Mouse (Mus musculus): ENCODE data around the gene Sel1l. TPM values are rescaled to one million over a fixed set of nuclear protein-coding genes. Genes with fewer than 3 reads are reported as not detected.

Sel1l gene
- polyA plus RNA-seq, 1 experiment, result 24.1 TPM

DNA sequence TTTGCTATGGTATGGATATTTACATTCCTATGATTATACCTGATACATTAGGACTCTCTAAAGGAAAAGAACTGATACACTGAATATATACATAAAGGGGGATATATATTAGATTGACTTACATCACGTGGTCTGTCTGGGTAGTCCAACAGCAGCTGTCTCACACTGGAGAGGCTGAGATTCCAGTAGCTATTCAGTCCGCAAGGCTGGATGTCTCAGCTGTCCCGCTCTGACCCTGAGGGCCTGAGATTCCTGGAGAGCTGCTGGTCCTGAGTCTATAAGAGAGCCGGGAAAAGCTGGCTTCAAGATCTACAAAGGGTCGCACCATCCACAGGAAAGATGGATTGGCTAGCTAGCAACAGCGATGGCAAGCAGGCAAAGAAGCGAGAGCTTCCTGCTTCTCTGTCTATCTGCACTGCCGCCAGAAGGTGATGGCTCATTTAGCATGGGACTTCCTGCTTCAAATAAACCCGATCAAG lies 61.0 kb downstream of the Sel1l start, which contains the start of gene Ston2:
Ston2 (minus strand) TSS at position 429 of the 479 bp plus-strand sequence.
- 64% methylated on average over 9 of the region's 9 CpGs for WGBS
- no peak for DNase-seq (ENCODE audit: low read depth, low spot score)

DNA sequence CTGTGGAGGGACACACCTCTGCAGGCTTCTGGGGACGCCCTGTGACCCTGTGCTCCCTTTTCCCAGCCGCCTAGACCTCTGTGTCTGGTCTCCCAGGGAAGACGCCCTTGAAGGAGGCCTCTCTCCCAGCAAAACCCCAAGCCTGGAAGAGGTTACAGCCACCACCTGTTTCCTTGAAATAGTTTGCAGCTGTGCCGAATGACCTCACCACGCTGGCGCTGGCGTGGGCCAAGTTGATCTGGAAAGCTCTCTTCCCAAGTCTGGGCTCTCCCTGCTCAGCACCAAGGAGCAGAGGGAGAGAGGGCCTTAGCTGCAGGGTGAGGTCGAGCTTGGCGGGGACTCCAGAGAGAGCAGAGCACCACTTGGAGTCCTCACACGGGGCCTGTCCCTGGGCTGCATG lies 62.6 kb downstream of the Sel1l start:
- DNase-seq (ENCODE audit: low read depth, low spot score), result no peak
- 13% methylated on average over 10 of the region's 10 CpGs for WGBS

DNA sequence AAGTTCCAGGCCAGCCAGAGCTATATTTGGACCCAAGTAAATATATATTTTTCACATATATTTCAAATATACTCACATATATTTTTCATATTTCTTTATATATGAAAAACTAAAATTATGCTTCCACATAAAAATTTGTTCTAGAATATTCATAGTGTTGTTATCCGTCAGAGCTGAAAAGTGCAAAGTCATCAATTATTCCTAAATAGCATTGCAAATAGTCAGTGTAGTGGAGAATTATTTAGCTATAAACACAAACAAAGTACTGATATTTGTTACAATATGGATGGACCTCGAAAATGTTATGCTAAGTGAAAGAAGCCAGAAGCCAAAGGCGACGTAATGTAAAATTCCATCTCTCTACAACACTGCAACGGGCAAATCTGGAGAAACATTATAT lies 67.5 kb downstream of the Sel1l start:
- DNase-seq (ENCODE audit: low read depth, low spot score), result no peak
- WGBS, result 91% methylated on average over 5 of the region's 5 CpGs

DNA sequence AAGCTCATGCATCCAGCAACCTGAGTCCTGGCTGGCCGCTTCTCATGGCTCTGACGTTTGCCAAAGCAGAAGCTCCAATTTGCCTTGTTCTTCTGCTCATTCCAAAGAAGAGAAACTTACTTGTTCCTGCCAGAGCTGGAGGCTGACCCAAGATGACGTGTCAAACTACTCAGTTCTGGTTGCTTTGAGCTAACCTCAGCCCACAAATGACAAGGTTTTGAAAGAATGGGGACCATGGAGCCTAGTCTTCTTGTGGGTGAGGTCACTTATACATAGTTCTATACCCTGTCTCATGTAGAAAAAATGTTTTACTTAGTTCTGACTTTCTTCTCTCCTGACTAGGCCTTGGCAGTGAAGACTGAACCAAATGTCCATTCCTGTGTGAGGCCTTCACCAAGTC lies 68.4 kb downstream of the Sel1l start:
- 92% methylated on average over 3 of the region's 3 CpGs for WGBS
- DNase-seq (ENCODE audit: low read depth, low spot score), result no peak

DNA sequence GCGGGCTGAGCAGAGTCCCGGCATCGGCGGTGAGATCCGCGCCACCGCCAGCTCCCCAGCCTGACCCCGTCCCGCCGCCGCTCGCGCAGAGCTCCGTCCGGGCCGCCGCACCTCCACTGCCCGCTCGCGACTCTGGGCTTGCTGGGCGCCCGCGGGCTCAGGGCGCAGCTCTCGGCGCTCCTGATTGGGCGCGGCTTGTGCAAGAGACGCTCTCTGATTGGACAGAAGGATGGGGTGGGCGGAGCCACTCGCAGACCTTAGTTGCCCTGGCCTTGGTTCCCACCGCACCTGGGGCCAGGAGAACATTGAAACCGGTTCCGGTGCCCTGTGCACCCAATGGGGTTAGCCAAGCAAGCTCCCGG lies 70.0 kb downstream of the Sel1l start:
- DNase-seq (ENCODE audit: low read depth, low spot score), result no peak
- under 1% methylated on average over 35 of the region's 35 CpGs for WGBS

DNA sequence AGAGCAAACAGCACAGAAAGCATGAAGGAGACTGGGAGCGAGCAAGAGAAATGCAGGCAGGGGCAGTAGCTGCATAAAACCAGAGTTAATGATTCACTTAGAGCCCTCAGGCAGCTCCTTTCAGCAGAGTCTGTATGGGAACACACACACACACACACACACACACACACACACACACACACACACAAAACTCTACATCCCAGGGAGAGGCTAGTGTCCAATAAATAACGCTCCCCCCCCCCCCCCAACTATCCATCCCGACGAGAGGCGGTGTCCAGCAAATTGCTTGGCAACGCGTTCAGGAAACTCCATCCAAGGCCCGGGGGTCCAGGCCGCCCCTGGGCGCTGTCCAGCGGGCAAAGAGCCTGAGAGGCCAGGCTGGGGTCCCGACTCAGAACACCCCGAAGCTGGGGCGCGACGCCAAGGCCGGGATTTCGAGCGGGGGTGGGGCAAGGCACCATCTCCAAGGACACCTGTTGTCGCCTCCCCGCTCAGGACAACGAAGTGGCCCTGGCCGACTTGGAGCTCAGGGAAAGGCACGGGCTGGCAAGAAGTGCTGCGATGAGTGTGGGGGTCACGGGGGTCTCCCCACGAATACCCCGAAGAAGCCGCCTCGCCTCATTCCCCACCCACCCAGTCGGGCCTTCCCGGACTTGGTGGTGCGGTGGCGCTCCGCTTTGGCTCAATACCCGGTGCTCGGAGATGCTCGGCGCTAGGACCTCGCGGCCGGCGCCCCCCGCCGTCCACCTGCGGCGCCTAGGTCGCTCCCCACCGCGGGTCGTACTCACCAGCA lies 70.5 kb downstream of the Sel1l start:
- DNase-seq (ENCODE audit: low read depth, low spot score), result peak; percentile 42
- 2% methylated on average over 51 of the region's 51 CpGs for WGBS

GRCm38 (mm10) chr12:91776342-91776741 lies 72.6 kb downstream of the Sel1l start:
- WGBS, result 81% methylated on average over 5 of the region's 5 CpGs
- no peak for DNase-seq (ENCODE audit: low read depth, low spot score)

GRCm38 (mm10) chr12:91774811-91775284 lies 74.1 kb downstream of the Sel1l start:
- 17% methylated on average over 8 of the region's 8 CpGs for WGBS
- DNase-seq (ENCODE audit: low read depth, low spot score), result no peak

DNA sequence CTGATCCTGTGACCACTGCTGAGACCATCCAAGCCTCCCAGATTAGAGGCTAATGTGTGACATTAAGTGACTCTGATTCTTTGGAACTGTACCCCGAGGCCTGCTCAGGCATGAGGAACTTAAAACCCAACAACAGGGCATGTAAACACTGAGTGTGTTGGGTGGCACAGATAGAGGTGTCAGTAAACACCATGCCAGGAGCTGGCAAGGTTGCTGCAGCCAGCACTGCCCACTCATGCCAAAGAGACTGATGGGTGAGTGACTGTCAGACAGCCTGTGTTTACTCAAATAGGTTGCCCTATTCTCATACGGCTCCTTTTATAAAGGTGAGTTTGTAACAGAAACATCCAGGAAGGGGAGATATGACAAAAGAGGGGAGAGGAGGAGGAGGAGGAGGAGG lies 80.1 kb downstream of the Sel1l start:
- no peak for DNase-seq (ENCODE audit: low read depth, low spot score)
- WGBS, result 37% methylated on average over 2 of the region's 2 CpGs

- no peak for DNase-seq (ENCODE audit: low read depth, low spot score)
- 42% methylated on average over 6 of the region's 6 CpGs for WGBS
Measured at GRCm38 (mm10) chr12:91768176-91768575, 80.8 kb downstream of the Sel1l start.

GRCm38 (mm10) chr12:91766338-91767107 lies 82.4 kb downstream of the Sel1l start:
- DNase-seq (ENCODE audit: low read depth, low spot score), result no peak
- WGBS, result 66% methylated on average over 14 of the region's 14 CpGs

- DNase-seq (ENCODE audit: low read depth, low spot score), result no peak
- WGBS, result 73% methylated on average over 13 of the region's 13 CpGs
Measured at GRCm38 (mm10) chr12:91765504-91765903, 83.5 kb downstream of the Sel1l start.

GRCm38 (mm10) chr12:91765054-91765453 lies 83.9 kb downstream of the Sel1l start:
- DNase-seq (ENCODE audit: low read depth, low spot score), result no peak
- WGBS, result 25% methylated on average over 2 of the region's 2 CpGs

- 82% methylated on average over 2 of the region's 2 CpGs for WGBS
- no peak for DNase-seq (ENCODE audit: low read depth, low spot score)
Measured at GRCm38 (mm10) chr12:91764471-91764870, 84.5 kb downstream of the Sel1l start.

GRCm38 (mm10) chr12:91759836-91760235 lies 89.1 kb downstream of the Sel1l start:
- 73% methylated on average over 3 of the region's 3 CpGs for WGBS
- no peak for DNase-seq (ENCODE audit: low read depth, low spot score)

GRCm38 (mm10) chr12:91757854-91758562 lies 90.9 kb downstream of the Sel1l start:
- WGBS, result 94% methylated on average over 13 of the region's 13 CpGs
- DNase-seq (ENCODE audit: low read depth, low spot score), result no peak

DNA sequence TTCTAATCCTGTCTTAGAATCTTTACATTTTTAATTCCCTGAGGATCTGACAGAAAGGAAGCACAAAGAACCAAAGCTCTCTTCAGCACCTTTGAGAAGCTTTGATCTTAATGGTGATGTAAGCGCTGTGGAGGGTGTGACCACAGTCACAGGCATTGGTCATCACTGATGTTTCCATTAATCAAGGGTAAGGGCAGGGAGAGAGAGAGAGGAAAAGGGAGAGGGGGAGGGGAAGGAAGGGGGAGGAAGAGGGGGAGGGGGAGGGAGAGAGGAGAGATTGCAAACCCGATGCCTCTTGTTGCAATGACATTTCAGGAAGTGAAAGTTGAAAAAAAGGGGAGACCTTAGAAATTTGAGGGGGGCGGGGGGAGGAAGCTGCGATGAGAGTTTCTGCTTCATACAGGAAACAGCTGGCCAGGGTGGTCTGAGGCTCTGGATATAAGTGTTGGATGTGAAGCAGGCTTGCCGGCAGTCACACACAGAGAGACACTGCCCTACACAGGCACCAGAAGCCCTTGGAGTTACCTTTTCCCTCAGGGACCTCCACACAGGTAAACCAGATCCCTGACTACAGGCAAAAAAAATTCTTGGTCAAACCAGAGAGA lies 92.3 kb downstream of the Sel1l start:
- WGBS, result 70% methylated on average over 5 of the region's 5 CpGs

More for the DNA sequence above, 92.3 kb downstream of the Sel1l start:
- DNase-seq (ENCODE audit: low read depth, low spot score), result no peak
